Mouse (Mus musculus): ENCODE measurements around the gene Pla2g12b.
"Not testable (repeated sequence)": the region's sequence is repeated elsewhere in the genome, so short reads cannot be mapped to it uniquely, and the experiment has no call there.

GRCm38 (mm10) chr10:59381563-59381962, 21.9 kb upstream of the Pla2g12b start:
- TF ChIP-seq POLR2A (IDR thresholded peaks at IDR 0.05; ENCODE audit: insufficient read length, low read depth); POLR2AphosphoS2 (IDR thresholded peaks at IDR 0.05; ENCODE audit: insufficient read length, low read depth); MAX (IDR thresholded peaks at IDR 0.05; ENCODE audit: low read depth); USF1 (IDR thresholded peaks at IDR 0.05; ENCODE audit: low read depth): not testable (repeated sequence)
